ENCODE assay signal across 21 mouse cellular contexts in the genomic region with DNA sequence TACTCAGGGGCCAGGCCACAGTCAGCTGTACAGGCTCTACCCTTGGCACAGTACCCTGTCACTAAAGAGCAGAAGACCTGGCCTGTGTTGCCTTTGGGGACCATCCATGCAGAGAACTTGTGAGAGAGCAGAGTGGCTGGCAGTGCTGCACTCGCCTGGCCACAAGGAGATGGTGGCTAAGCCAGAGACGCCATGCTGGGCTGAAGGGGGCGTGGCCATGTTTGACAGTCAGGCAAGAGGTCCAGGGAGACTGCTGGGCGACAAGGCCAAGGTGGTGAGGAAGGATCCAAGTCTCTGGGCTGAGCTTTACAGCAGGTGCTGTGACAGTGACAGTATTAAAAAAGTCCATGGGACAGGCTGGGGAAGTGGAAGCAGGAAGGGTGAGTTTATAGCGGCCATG. TPM values are rescaled to one million over a fixed set of nuclear protein-coding genes. Genes with fewer than 3 reads are reported as not detected.
DNase-seq lines count a peak whose midpoint lies in the region; ATAC-seq and TF ChIP-seq lines count a peak whose summit lies in the region.
"Had no signal": no experiment of that assay in that cellular context is flagged by ENCODE, and none has a peak within 500 bp of the region (broad histone marks: within the 10 kb centered on the region; RNA-seq: fewer than 3 reads in every experiment).

No protein-coding gene starts in this region.

- TF ChIP-seq CTCF in lung, adult 2 months (IDR thresholded peaks at IDR 0.05; ENCODE audit: insufficient read depth, low read length) = no peak

- TF ChIP-seq POLR2A in lung, adult 2 months (IDR thresholded peaks at IDR 0.05; ENCODE audit: borderline replicate concordance, extremely low read depth, low read depth, low read length) = 0 out of 2 replicates have a peak, but pooled peaks have one; percentile 9

- WGBS in lung, adult 2 months = 64% methylated on average over 5 of the region's 5 CpGs

- no peak for ATAC-seq in cerebellum, adult (ENCODE audit: insufficient number of reproducible peaks, low FRiP score, low TSS enrichment)
- ATAC-seq: activated CD4-positive, CD25-positive, alpha-beta regulatory T cell, adult 4 months; CD4-positive, CD25-positive, alpha-beta regulatory T cell, adult 4 months; forebrain, embryonic 16.5 days; hindbrain, embryonic 16.5 days had no signal

- peak; percentile 48 for DNase-seq in cerebellum, adult 11-12 months
- DNase-seq in cerebellum, adult 11 months = no peak
- DNase-seq in cerebellum, postnatal 10 days = peak; percentile 73 to 76
- no peak for DNase-seq in lung, adult 2 months
- DNase-seq in lung, postnatal 10 days = no peak
- no peak for DNase-seq in T-cell, adult 2 months (ENCODE audit: low spot score)
- DNase-seq: adrenal gland, postnatal 14 days; B cell, adult 2 months; gastrocnemius, postnatal 10 days; heart, adult 18-20 months; heart, postnatal 14 days; kidney, adult 11 months had no signal

- no peaks in the 10 kb centered on the region for H3K4me1 ChIP-seq in lung, adult 2 months (ENCODE audit: control insufficient read depth, insufficient read depth, low read length)
- H3K4me1 ChIP-seq: embryonic facial prominence, embryonic 13.5 days; forebrain, embryonic 12.5 days; heart, embryonic 15.5 days had no signal

- no peak overlapping the region for H3K4me3 ChIP-seq in lung, adult 2 months (replicated peaks; ENCODE audit: extremely low read depth, low read depth, low read length)
- H3K4me3 ChIP-seq: embryonic facial prominence, embryonic 13.5 days; forebrain, embryonic 12.5 days; heart, embryonic 10.5 days; heart, embryonic 15.5 days had no signal

RNA-seq across cellular contexts. Expression of a gene that starts 18.7 kb away (rescaled TPM):
- 273 and 368 TPM in 2 replicates for polyA plus RNA-seq in lung, adult 2 months (2012; rRNA removed)

RNA-seq across cellular contexts. Expression of a gene that starts 50.1 kb away (rescaled TPM):
- polyA plus RNA-seq in lung, adult 2 months (2012; rRNA removed) = 28.9 and 31.5 TPM in 2 replicates

Comparison
In these comparisons a context has a peak if more than half of its experiments do, and no peak if none do; other contexts are left out.
1. DNase-seq: peak in cerebellum, adult 11-12 months (single experiment) and cerebellum, postnatal 10 days (2 of 2); none in cerebellum, adult 11 months (single experiment), lung, adult 2 months (single experiment), lung, postnatal 10 days (single experiment) and T-cell, adult 2 months (single experiment).